Mouse (Mus musculus): Measurements from ENCODE around the gene Gpx6.

The Gpx6 gene

DNA sequence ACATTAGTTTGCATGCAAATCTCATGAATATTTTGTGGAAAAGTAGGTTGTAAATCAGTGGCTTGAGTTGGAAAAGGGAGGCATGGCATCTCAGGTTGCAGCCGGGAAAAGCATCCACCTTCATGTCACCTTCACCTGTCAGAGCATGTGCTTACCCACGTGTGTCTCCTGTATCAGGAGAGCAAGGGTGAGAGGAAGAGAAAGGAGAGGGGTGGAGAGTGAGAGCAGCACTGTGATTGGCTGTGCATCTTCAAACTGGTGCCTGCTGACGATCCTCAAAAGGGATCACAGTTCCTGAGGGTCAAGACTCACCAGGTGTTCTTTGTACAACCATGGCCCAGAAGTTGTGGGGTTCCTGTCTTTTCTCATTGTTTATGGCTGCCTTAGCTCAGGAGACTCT is at the start of gene Gpx6:
Gene Gpx6, plus strand, starts transcription at position 200 of the 400 bp plus-strand sequence.
- DNase-seq (ENCODE audit: low read depth): no peak

DNA sequence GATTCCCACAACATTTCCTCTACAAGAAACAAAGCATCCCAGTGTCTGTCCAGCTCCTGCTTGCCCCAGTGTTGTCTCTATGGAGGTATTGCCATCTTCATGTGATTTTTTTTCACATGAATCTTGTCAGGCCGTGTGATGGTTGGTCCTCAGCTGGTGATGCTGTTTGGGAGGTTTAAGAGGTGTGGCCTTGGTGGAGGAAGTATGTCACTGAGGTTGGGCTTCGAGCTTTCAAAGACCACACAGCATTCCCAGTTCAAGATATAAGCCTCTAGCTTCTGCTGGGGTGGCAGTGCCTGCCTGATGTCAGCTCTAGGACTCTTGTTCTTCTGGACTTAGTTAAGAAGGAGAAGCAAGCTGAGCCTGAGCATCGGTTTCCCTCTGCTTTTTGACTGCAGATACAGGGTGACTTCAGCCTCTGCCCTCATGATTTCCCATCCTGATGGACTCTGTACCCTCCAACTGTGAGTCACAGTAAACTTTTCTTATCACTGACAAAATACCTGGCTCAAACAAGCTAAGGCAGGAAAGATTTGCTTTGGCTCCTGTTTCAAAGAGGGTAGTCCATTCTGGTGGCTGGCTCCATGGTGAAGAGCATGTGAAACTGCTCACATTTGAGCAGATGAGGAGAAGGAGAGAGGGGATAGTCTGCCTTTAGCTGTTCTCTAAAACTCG is 49.0 kb upstream of the Gpx6 start:
- no peak for DNase-seq (ENCODE audit: low read depth)

DNA sequence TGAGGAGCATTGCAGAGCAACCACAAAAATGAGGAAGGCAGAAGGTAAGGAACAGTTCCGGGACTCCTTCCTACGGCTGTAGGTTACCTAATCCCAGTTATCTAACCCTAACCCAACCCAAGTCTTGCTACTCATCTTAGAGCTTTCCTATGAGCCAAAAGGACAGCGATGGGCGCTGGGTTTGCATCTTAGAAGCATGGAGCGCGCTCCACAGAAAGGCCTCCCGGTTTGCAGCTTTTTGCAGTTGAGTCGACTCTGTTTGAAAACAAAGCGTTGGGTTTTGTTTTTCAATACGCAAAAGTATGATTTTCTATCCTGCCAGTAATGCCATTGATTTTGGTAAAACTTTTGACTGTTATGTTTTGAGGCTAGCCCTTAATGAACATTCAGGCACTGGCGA is 48.0 kb upstream of the Gpx6 start:
- no peak for DNase-seq (ENCODE audit: low read depth)

DNA sequence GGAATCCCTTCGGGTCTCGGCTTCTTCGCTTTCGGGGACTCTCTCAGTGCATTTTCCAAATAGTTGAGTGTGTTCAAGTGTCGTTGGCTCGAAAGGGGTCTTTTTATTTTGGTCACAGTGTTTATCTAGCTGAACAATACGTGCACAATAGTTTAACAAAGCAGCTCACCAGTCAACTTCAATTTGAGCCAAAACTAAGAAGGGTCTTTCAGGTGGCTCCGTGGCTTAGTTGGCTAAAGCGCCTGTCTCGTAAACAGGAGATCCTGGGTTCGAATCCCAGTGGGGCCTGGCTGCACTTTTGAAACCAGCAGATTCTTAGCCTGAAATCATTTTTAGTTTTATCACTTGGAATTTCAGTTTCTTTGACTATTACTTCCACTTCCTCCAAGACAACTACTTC is 47.6 kb upstream of the Gpx6 start:
- no peak for DNase-seq (ENCODE audit: low read depth)

DNA sequence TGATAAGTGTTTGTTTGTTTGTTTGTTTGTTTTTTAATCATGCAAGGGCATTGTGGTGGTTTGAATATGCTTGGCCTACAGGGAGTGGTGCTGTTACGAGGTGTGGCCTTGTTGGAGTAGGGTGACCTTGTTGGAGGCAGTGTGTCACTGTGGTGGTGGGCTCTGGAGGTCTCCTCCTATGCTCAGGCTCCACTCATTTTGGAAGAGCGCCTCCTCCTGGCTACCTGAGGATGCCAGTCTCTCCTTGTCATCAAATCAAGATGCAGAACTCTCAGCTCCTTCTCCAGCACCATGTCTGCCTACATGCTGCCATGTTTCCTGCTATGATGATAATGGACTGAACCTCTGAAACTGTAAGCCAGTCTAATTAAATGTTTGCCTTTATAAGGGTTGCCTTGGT is 46.2 kb upstream of the Gpx6 start:
- DNase-seq (ENCODE audit: low read depth): no peak

DNA sequence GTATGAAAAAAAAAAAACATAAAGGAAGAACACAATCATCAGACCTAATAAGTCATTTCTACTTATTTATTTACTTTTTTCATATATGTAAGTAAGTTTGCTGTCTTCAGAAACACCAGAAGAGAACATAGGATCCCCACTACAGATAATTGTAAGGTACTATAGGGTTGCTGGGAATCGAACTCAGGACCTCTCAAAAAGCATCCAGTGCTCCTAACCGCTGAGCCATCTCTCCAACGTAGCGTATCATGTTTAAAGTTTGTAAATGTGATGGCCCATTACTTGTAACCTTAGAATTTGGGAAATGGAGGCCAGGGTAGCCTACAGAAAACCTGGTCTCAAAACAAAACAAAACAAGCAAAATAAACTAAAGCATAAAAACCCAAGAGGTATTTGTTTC is 44.4 kb upstream of the Gpx6 start:
- DNase-seq (ENCODE audit: low read depth): no peak

DNA sequence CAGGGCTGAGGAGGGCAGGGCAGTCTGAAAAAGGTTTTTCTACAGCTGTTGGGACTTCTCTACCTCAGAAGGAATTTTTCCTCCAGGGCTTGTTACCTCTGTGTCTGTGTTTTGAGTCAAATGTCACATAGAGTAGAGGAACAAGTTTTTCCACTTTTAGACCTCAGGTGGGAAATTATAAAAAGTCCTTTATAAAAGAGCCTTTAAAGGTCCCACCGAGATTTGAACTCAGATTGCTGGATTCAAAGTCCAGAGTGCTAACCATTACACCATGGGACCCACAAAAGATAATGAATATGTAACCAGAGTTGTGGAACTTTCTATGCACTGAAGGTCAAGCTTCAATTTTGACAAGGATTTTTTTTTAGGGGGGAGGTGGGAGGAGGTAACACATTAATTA is 43.7 kb upstream of the Gpx6 start:
- no peak for DNase-seq (ENCODE audit: low read depth)

DNA sequence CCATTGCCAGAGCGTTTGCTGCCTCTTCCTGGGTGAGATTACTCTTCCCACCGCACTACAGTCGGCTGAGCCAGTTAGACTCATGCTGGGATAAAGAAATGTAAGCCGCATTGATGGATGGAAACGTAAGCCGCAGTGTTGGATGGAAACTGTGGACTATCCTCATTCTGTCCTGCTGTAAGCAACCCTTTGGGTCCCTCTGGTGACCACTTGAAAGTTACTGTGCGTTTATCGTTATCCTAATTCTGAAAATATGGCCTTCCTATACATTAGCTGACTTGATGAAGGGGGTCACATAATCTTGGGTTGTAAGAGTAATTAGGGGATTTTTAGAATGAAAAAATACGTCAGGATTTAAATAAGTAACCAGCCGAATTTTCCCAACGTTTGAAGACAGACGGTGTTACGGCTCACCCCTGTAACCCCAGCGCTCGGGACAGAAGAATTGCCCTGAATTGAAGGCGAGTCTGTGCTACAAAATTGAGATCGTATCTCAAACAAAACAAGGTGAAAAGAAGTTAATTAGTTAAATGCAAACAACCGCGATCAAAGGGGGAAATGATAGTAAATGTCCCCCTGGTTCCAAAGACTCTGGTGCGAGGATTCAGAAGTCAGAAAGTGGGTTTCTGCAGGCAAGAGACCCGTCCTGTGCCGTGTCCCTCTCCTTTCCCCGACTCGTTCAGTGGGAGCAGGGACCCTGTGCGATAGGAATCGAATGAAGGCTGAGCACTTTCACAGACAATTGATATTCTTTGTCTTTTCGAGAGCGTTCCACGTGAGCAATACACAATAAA is 36.7 kb upstream of the Gpx6 start:
- peak; percentile 17 for DNase-seq (ENCODE audit: low read depth)

DNA sequence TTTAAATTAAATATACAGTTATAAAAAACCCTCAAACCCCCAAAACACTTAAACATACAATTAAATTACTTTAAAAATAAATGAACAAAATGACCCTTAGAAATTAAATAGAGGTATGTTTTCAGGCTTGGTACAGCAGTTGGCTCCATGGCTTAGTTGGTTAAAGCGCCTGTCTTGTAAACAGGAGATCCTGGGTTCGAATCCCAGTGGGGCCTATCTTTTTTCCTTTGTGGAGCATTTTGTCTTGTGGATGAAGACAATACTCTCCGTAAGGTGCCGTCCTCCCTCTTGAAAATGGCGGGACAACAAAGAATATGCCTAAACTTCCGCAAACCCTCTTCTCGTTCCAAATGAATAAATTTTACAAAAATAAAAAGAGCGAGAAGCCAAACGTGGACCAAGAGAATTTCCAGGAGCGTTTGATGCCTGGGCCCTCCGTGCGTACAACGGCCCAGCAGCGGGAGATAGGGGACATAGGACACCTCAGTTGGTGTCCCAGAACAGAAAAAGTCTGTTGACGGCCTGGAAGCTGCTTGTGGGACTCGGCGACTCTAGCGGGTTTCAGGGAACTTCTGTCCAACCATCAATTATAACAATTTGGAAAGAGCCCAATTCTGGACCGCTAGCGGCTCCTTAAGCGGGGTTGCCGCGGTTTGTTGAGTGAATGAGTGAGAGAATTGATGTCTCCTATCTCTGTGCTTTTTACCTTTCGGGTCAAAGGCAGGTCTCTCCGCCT is 35.9 kb upstream of the Gpx6 start:
- peak; percentile 28 for DNase-seq (ENCODE audit: low read depth)

DNA sequence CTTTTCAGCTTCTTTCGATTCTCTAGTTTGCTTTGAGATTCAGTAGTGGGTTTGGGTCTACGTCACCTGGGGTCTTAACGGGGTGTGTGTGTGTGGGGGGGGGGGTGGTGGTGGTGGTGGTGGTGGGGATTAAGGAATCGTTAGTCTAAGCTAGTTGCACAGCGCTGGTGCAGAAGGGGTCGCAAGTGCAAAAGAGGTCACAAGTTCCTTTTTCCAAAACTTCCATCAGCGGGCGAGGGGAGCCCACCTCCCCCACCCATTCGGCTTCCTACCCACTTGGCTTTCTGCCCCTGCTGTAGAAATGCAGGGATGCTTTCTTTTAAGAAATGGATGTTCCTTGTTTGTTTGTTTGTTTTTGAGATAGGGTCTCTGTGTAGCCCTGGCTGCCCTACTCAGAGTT is 35.4 kb upstream of the Gpx6 start:
- DNase-seq (ENCODE audit: low read depth): peak; percentile 11

DNA sequence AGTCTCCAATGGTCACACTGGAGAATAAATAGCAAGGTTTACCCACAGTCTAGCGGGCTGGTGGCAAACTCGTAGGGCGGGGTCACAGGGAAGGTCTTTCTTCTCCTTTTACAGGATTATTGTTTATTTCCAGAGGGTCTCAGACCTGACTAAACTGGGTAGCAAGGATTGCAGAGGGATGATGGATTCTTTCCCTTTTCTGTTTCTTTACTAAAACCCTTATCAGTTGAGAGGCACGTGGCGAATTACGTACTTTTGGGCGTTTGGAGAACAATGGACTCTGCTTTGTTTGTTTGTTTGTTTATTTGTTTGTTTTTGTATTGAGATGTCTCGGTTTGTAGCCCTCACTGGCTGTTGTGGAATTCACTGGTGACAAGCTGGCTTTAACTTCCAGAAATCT is 32.8 kb upstream of the Gpx6 start:
- no peak for DNase-seq (ENCODE audit: low read depth)

DNA sequence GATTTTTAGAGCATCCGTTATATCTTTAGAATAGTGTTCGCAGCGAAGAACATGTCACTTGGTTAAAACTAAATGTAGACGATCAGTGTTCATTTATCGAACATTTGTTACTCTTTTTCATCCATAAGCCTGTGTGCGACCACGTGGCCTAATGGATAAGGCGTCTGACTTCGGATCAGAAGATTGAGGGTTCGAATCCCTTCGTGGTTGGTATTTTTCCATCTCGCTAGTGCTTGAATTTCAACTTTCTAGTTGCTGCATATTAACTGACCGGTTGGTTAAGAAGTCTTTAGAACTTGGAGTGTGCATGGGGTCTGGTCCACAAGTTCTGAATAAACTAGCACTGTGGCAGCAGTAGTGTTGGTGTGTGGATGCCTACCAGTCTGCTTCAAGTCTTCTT is 32.4 kb upstream of the Gpx6 start:
- peak; percentile 77 for DNase-seq (ENCODE audit: low read depth)

DNA sequence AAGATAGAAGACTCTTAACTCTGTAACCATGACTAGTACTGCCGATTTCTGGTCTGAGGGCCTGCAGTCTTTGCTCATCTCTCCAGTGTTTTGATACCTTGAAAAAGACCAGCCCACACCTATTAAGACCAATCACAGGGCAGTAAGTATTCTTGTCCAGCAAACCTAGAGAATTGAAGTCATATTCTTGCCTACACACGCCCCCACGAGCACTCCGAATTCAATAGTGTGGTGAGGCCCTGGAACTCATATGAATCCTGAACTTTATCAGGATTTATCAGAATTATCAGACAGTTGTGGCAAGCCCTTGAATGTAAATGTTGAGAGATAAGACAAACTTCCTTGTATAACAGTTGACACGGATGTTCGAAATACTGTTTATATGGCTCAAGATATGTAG is 19.3 kb upstream of the Gpx6 start, which contains the start of gene Gpx5:
Gene Gpx5, minus strand, starts transcription at position 101 of the 400 bp plus-strand sequence.
- DNase-seq (ENCODE audit: low read depth): no peak

DNA sequence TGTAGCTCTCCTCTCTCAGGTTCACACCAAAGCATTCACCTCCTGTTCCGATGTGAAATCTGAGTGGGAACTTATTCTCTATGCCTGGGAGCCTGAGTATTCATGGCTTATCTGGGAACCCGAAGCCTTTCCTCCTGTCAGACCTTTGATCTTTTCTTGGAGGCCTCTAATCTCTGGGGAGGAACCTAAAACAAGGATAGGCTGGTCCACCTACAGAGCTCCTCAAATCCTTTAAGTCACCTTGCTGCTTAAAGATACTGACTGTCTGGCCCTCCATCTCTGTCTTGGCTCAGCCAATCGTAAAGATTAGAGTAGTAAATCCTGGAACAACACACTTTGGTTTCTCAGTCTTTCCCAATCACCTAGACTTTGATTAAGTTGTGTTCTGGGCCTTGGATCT is 13.4 kb upstream of the Gpx6 start:
- no peak for DNase-seq (ENCODE audit: low read depth)

DNA sequence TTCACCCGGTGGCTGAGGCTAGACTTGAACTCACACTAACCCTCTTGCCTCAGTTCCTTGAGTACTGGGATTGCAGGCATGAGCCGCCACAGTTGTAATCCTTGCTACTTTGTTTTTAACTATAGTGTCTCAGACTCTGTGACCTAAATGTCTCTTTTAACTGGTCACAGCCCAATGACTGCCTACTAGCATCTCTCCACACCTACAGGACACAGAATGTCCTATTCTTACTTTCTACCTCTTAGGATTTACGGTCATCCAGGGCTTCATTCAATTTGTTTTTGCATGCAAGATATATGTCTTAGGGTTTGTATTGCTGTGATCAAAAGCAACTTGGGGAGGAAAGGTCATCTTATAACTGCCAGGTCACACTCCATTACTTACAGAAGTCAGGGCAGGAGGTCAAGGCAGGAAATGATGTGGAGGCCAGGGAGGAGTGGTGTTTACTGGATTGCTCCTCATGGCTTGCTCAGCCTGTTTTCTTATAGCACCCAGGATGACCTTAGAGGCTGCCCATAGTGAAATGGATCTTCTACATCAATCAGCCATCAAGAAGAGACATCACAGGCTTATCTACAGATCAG is 7.3 kb upstream of the Gpx6 start:
- no peak for DNase-seq (ENCODE audit: low read depth)

DNA sequence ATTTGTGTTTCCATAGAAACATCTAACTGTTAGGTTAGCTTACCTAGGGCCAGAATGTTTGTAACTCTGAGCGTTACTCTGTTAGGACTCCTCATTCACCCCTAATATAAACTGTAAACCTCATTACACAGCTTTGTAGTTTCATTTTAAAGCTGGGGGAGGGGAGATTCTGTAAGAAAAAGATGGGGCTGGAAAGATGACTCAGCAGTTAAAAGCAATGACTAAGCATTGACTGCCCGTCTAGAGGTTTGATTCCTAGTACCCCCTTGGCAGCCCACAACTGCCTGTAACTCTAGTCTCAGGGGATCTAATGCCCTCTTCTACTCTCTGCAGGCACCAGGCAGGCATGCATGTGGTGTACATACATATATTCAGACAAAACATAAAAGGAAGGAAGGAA is 2.1 kb upstream of the Gpx6 start:
- DNase-seq (ENCODE audit: low read depth): no peak

DNA sequence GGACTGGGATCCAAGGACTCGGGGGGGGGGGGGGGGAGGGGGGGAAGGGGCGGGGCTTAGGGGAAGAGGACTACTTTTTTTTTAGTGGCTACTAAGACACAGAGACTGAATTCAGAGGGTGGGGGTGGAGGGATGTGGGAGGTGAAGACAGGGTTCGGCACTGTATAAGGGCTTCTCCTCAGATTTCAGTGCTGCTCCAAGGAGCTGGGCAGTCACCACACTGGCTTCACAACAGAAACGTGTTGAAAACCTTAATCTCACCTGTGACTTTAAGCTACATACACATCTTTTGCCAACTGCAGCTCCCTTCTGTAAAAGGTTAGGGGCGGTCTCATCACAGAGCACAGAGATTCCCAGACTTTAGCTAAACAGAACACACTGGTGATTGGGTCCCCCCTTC is 929 bp downstream of the Gpx6 start:
- DNase-seq (ENCODE audit: low read depth): no peak

DNA sequence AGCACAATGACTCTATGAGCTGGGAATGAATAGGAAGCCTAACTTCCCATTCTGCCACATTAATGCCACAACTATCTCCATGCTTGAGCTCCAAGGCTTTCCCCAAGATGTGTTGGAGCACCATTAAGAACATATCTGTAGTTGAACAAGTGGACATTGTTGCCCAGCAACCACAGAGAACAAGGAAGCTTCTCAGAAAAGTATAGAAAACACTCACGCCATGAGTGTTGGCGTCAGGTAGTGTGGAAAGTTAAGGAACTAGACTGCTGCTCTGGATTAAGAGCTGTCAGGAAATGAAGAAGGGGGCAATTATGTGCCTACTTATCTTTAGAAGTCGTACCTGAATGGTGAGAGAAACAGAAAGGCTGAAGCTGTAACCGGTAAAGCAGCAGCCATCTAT is 2.0 kb downstream of the Gpx6 start:
- DNase-seq (ENCODE audit: low read depth): no peak

DNA sequence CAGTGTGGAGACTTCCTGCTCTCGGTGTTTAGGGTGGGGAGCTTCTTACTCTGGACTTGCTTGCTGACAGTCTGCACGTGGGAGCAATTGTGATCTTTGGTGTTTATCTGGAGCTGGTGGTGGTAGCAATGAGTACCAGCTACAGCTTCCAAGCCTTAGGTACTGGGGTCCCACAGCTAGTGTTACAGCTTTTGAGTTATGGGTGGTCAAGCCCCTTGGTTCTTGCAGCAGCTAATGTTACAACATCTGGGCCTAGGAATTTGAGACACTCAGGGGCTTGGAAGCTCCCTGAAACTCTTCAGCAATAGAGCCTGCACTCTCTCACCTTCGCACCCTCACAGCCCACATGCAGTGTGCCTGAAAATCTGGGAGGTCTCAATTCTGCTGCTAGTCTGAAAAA is 8.3 kb downstream of the Gpx6 start:
- no peak for DNase-seq (ENCODE audit: low read depth)

DNA sequence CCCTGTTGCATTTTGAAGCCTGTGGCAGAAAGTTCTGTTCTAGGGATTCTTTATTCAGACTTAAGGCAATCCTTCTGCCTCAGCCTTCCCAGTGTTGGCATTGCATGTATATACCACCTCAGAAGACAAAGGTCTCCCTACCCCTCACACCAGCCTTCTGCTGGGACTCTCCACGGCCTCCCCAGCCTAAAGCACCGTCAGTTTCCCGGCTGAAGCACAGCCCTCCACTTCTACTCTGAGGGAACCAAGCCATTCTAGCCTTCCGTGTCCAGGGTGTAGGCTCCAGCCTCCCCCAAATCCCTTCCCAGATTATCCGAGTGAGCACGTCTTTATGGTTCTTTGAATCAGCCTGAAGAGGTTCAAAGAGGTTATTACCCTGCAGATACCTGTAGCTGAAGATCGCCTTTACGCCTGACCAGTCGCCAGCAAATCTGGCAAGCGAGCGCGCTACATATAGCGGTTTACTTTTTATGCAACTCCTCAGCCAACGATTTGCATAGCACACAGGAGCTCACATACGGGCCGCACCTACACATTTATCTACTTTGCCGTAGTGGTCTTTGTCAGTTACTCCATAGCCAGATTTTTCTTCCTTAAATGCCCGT is 10.1 kb downstream of the Gpx6 start:
- no peak for DNase-seq (ENCODE audit: low read depth)

DNA sequence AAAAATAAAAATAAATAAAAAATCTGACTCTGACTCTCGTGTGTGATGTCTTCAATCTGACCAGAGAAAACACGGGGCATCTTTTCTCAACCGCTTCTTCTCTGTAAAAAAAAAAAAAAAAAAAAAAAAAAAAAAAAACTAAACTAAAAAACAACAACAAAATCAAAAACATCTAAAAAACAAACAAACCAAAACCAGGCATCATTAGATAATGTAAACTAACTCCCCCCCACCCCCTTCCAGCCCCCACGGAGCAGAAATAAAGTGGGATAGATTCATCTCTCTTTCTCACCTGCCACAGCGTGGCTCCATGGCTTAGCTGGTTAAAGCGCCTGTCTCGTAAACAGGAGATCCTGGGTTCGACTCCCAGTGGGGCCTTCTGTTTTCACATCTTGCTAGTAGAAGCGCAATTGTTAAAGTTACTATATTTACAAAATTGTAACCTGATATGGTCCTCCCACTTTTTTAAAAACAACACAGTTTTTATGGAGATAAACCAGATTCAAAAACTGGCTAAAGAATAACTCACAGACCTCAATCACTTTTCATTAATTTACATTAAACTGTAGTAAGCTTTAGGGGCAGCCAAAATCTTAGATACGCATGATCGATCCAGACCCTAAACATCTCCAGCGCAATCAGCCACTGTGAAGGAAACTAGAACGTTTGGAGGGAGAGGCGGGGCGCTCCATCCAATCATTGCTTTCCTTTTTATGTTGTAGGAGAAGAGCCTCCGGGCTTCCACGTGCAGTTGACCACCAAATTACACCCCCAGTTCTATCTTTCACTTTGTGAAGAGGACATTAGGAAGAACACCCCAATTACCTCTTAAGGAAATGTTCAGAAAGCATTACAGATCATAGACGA is 10.8 kb downstream of the Gpx6 start:
- no peak for DNase-seq (ENCODE audit: low read depth)

Data from naive thymus-derived CD4-positive, alpha-beta T cell, adult 2 months (primary cell).